In genomic region chr13:114855573-114856268, GRCm38 (mm10) we compare ENCODE assay signal across 8 mouse cellular contexts. TPM values are rescaled to one million over a fixed set of nuclear protein-coding genes. Genes with fewer than 3 reads are reported as not detected.
DNase-seq lines count a peak whose midpoint lies in the region; ATAC-seq lines count a peak whose summit lies in the region.

No protein-coding gene starts in this region.

- H3K9me3 ChIP-seq in lung, embryonic 16.5 days (ENCODE audit: control insufficient read depth, low read length), result no peaks in the 10 kb centered on the region
- no peaks in the 10 kb centered on the region for H3K9me3 ChIP-seq in forebrain, embryonic 10.5 days
- no peaks in the 10 kb centered on the region for H3K9me3 ChIP-seq in neural tube, embryonic 12.5 days

- H3K4me3 ChIP-seq in lung, embryonic 16.5 days (ENCODE audit: low read length), result no peak overlapping the region
- peak overlapping the region; percentile 26; the same call in 1 of the 2 replicates for H3K4me3 ChIP-seq in forebrain, embryonic 10.5 days
- no peak overlapping the region for H3K4me3 ChIP-seq in neural tube, embryonic 12.5 days

- peaks cover 6% of the 10 kb centered on the region for H3K4me1 ChIP-seq in lung, embryonic 16.5 days (replicated peaks; ENCODE audit: control insufficient read depth, insufficient read depth, low read length)
- peaks cover 13% of the 10 kb centered on the region for H3K4me1 ChIP-seq in forebrain, embryonic 10.5 days
- H3K4me1 ChIP-seq in neural tube, embryonic 12.5 days, result no peaks in the 10 kb centered on the region; the same call in 1 of the 2 replicates

- peak; percentile 48 for ATAC-seq in lung, embryonic 16.5 days (ENCODE audit: low read depth)
- ATAC-seq in neural tube, embryonic 12.5 days (ENCODE audit: low FRiP score, low read depth), result 0 out of 2 replicates have a peak, but pooled peaks have one; percentile 29
- no peak for ATAC-seq in monocyte, adult 5-6 weeks (replicated peaks; ENCODE audit: insufficient number of reproducible peaks, low FRiP score, low TSS enrichment, poor library complexity, severe bottlenecking)

- 25% methylated on average over 15 of the region's 15 CpGs for WGBS in lung, embryonic 16.5 days
- 31% methylated on average over 15 of the region's 15 CpGs for WGBS in forebrain, embryonic 10.5 days
- 36% methylated on average over 15 of the region's 15 CpGs for WGBS in neural tube, embryonic 12.5 days

- H3K27me3 ChIP-seq in lung, embryonic 16.5 days (ENCODE audit: control insufficient read depth, insufficient read depth, low read depth, low read length), result no peaks in the 10 kb centered on the region
- no peaks in the 10 kb centered on the region for H3K27me3 ChIP-seq in forebrain, embryonic 10.5 days (ENCODE audit: poor library complexity, severe bottlenecking)
- H3K27me3 ChIP-seq in neural tube, embryonic 12.5 days (replicated peaks), result no peaks in the 10 kb centered on the region

- DNase-seq in lung, postnatal 25 days (ENCODE audit: low spot score), result no peak
- no peak for DNase-seq in forebrain, embryonic 10.5 days (ENCODE audit: extremely low spot score, low spot score)
- peak; percentile 23 to 26 for DNase-seq in heart, postnatal 14 days
- DNase-seq in frontal cortex, postnatal 10 days (ENCODE audit: low spot score in 2 of 2), result no peak
- no peak for DNase-seq in lung, postnatal 36 days

- intact Hi-C loops in heart, postnatal 14 days (cut with DNase I), result no loop called here

- H3K36me3 ChIP-seq in lung, embryonic 16.5 days (ENCODE audit: control insufficient read depth, insufficient read depth, low read length), result no peaks in the 10 kb centered on the region
- H3K36me3 ChIP-seq in forebrain, embryonic 10.5 days (replicated peaks), result no peaks in the 10 kb centered on the region
- no peaks in the 10 kb centered on the region for H3K36me3 ChIP-seq in neural tube, embryonic 12.5 days

- H3K4me2 ChIP-seq in lung, embryonic 16.5 days (ENCODE audit: low read depth, low read length), result peak overlapping the region; percentile 19
- peak overlapping the region; percentile 28 for H3K4me2 ChIP-seq in neural tube, embryonic 12.5 days (replicated peaks)

- H3K27ac ChIP-seq in lung, embryonic 16.5 days (ENCODE audit: low read length), result peak overlapping the region; percentile 79
- peak overlapping the region; percentile 71 for H3K27ac ChIP-seq in forebrain, embryonic 10.5 days
- no peak overlapping the region for H3K27ac ChIP-seq in neural tube, embryonic 12.5 days

- H3K9ac ChIP-seq in lung, embryonic 16.5 days (ENCODE audit: low read length), result peak overlapping the region; percentile 41; the same call in 1 of the 2 replicates
- H3K9ac ChIP-seq in neural tube, embryonic 12.5 days, result 0 out of 2 replicates have a peak overlapping the region, but pooled peaks have one; percentile 8

RNA-seq across cellular contexts. Expression of gene Mocs2, which starts 37.7 kb away (rescaled TPM):
- 83.9 and 98.1 TPM in 2 replicates for polyA plus RNA-seq in lung, embryonic 16.5 days (2015; fragmentation: Nextera tagmentation; extraction: Ambion mirVana)
- 67.7 and 69.1 TPM in 2 replicates for polyA plus RNA-seq in forebrain, embryonic 10.5 days (2016; fragmentation: Nextera tagmentation; extraction: Ambion mirVana)
- total RNA-seq in heart, postnatal 14 days (2021), result 10 to 100 TPM; 52.5 to 54.7 TPM
- polyA plus RNA-seq in neural tube, embryonic 12.5 days (2016; fragmentation: Nextera tagmentation; extraction: Ambion mirVana), result 83.1 and 88.1 TPM in 2 replicates
- 22.6 to 25.6 TPM (median 23.7 TPM) in 3 replicates for total RNA-seq in monocyte, adult 5-6 weeks (2017)

Comparison
In these comparisons a context has a peak if more than half of its experiments do, and no peak if none do; other contexts are left out.
1. DNase-seq: peak in heart, postnatal 14 days (2 of 2); none in lung, postnatal 25 days (single experiment), forebrain, embryonic 10.5 days (single experiment), frontal cortex, postnatal 10 days (0 of 2) and lung, postnatal 36 days (single experiment).